Comparison of ENCODE assay signal across 16 mouse cellular contexts in the genomic region with DNA sequence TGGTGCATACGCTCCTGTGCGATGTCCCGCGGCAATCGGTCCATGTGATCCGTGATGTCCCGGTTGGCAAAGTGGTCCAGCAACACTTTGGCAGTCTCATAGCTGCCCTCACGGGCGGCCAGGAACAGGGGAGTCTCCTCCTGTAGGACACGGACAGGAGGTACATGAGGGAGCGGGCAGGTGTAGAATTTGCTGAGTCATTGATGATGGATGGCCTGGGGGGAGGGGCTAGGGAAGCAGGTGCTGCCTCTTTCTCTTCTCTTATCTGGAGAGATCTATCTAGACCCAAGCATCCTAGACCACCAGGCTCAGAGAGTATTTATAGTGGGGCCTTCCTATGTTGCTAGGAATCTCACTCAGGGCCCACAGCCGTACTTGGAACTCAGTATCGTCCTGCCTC. TPM values are rescaled to one million over a fixed set of nuclear protein-coding genes. Genes with fewer than 3 reads are reported as not detected.
DNase-seq lines count a peak whose midpoint lies in the region; ATAC-seq and TF ChIP-seq lines count a peak whose summit lies in the region.
"Had no signal": no experiment of that assay in that cellular context is flagged by ENCODE, and none has a peak within 500 bp of the region (broad histone marks: within the 10 kb centered on the region; RNA-seq: fewer than 3 reads in every experiment).

No protein-coding gene starts in this region.

- no peak for ATAC-seq in intestine, postnatal 0 days
- ATAC-seq in intestine, embryonic 16.5 days: no peak
- ATAC-seq in midbrain, embryonic 12.5 days (ENCODE audit: low FRiP score, low read depth): no peak
- no peak for ATAC-seq in midbrain, embryonic 16.5 days
- ATAC-seq: inflammation-experienced regulatory T-cells, adult 6 months had no signal

- H3K9me3 ChIP-seq in intestine, postnatal 0 days (ENCODE audit: control insufficient read depth): no peaks in the 10 kb centered on the region
- H3K9me3 ChIP-seq in intestine, embryonic 16.5 days (ENCODE audit: control insufficient read depth, low read length): no peaks in the 10 kb centered on the region
- H3K9me3 ChIP-seq in midbrain, embryonic 12.5 days: no peaks in the 10 kb centered on the region
- H3K9me3 ChIP-seq in midbrain, embryonic 16.5 days (replicated peaks; ENCODE audit: control insufficient read depth, low read length, poor library complexity, severe bottlenecking): no peaks in the 10 kb centered on the region
- H3K9me3 ChIP-seq: embryonic facial prominence, embryonic 12.5 days; limb, embryonic 12.5 days; stomach, embryonic 15.5 days had no signal

- 0 out of 2 replicates have a peak, but pooled peaks have one; percentile 7 for TF ChIP-seq CTCF in intestine, postnatal 0 days (IDR thresholded peaks at IDR 0.05; ENCODE audit: low read depth)

- no peaks in the 10 kb centered on the region; the same call in 1 of the 2 replicates for H3K4me1 ChIP-seq in intestine, postnatal 0 days (replicated peaks; ENCODE audit: control insufficient read depth, insufficient read depth, low read length)
- H3K4me1 ChIP-seq in intestine, embryonic 16.5 days (ENCODE audit: control insufficient read depth, insufficient read depth, low read length): peaks cover 22% of the 10 kb centered on the region
- H3K4me1 ChIP-seq in midbrain, embryonic 12.5 days: peaks cover 5% of the 10 kb centered on the region; the same call in 1 of the 2 replicates
- 0 out of 2 replicates have a peak, but pooled peaks cover 2% of the 10 kb centered on the region for H3K4me1 ChIP-seq in midbrain, embryonic 16.5 days (ENCODE audit: control insufficient read depth, insufficient read depth, low read length)

- peak; percentile 83 for DNase-seq in ES-CJ7 (ENCODE audit: low read depth, low spot score)
- peak; percentile 80 for DNase-seq in thymus, postnatal 14 days
- no peak for DNase-seq in right cerebral cortex, postnatal 4 days
- DNase-seq in cerebellum, postnatal 25 days: no peak
- DNase-seq: adrenal gland, postnatal 25 days; heart, adult 2 months; kidney, postnatal 4 days had no signal

- H3K27me3 ChIP-seq in intestine, postnatal 0 days (replicated peaks; ENCODE audit: control insufficient read depth, insufficient read depth, low read length): no peaks in the 10 kb centered on the region
- H3K27me3 ChIP-seq in intestine, embryonic 16.5 days (replicated peaks; ENCODE audit: control insufficient read depth, insufficient read depth, low read length): no peaks in the 10 kb centered on the region
- H3K27me3 ChIP-seq in midbrain, embryonic 12.5 days: no peaks in the 10 kb centered on the region
- no peaks in the 10 kb centered on the region for H3K27me3 ChIP-seq in midbrain, embryonic 16.5 days (ENCODE audit: control insufficient read depth, insufficient read depth, low read depth, low read length)
- H3K27me3 ChIP-seq: embryonic facial prominence, embryonic 12.5 days; limb, embryonic 12.5 days; stomach, embryonic 15.5 days had no signal

- no peak overlapping the region for H3K4me3 ChIP-seq in intestine, postnatal 0 days (ENCODE audit: low read depth, low read length)
- H3K4me3 ChIP-seq in intestine, embryonic 16.5 days (ENCODE audit: low read length): no peak overlapping the region
- H3K4me3 ChIP-seq in midbrain, embryonic 12.5 days: no peak overlapping the region
- no peak overlapping the region for H3K4me3 ChIP-seq in midbrain, embryonic 16.5 days (ENCODE audit: low read depth, low read length)
- H3K4me3 ChIP-seq: embryonic facial prominence, embryonic 12.5 days; heart, adult 2 months; limb, embryonic 12.5 days; stomach, embryonic 15.5 days had no signal

- peaks cover 66% of the 10 kb centered on the region for H3K36me3 ChIP-seq in intestine, postnatal 0 days (ENCODE audit: control insufficient read depth, insufficient read depth)
- peaks cover 26% of the 10 kb centered on the region for H3K36me3 ChIP-seq in intestine, embryonic 16.5 days (ENCODE audit: control insufficient read depth, insufficient read depth, low read length)
- H3K36me3 ChIP-seq in midbrain, embryonic 12.5 days: peaks cover 79% of the 10 kb centered on the region
- H3K36me3 ChIP-seq in midbrain, embryonic 16.5 days (ENCODE audit: control insufficient read depth, insufficient read depth, low read length): no peaks in the 10 kb centered on the region; the same call in 1 of the 2 replicates

- WGBS in intestine, postnatal 0 days: 85% methylated on average over 13 of the region's 13 CpGs
- 89% methylated on average over 13 of the region's 13 CpGs for WGBS in intestine, embryonic 16.5 days
- WGBS in midbrain, embryonic 12.5 days: 95% methylated on average over 13 of the region's 13 CpGs
- WGBS in midbrain, embryonic 16.5 days: 93% methylated on average over 13 of the region's 13 CpGs

- H3K27ac ChIP-seq in intestine, postnatal 0 days (ENCODE audit: low read depth, low read length): no peak overlapping the region
- no peak overlapping the region for H3K27ac ChIP-seq in intestine, embryonic 16.5 days (ENCODE audit: low read length)
- 0 out of 2 replicates have a peak overlapping the region, but pooled peaks have one; percentile 39 for H3K27ac ChIP-seq in midbrain, embryonic 12.5 days (replicated peaks)
- H3K27ac ChIP-seq in midbrain, embryonic 16.5 days (ENCODE audit: low read length): no peak overlapping the region
- H3K27ac ChIP-seq: embryonic facial prominence, embryonic 12.5 days; heart, adult 2 months; limb, embryonic 12.5 days; stomach, embryonic 15.5 days had no signal

- no peak overlapping the region for H3K4me2 ChIP-seq in intestine, postnatal 0 days (replicated peaks; ENCODE audit: low read depth)
- H3K4me2 ChIP-seq in intestine, embryonic 16.5 days (ENCODE audit: low read depth, low read length): no peak overlapping the region
- no peak overlapping the region for H3K4me2 ChIP-seq in midbrain, embryonic 12.5 days (replicated peaks)
- no peak overlapping the region for H3K4me2 ChIP-seq in midbrain, embryonic 16.5 days (ENCODE audit: low read length)
- H3K4me2 ChIP-seq: embryonic facial prominence, embryonic 12.5 days; limb, embryonic 12.5 days; midbrain, embryonic 11.5 days; stomach, embryonic 15.5 days had no signal

- H3K9ac ChIP-seq in intestine, postnatal 0 days (ENCODE audit: low read depth, low read length): no peak overlapping the region
- no peak overlapping the region for H3K9ac ChIP-seq in intestine, embryonic 16.5 days (ENCODE audit: low read depth, low read length)
- H3K9ac ChIP-seq in midbrain, embryonic 12.5 days (replicated peaks): no peak overlapping the region
- no peak overlapping the region for H3K9ac ChIP-seq in midbrain, embryonic 16.5 days (ENCODE audit: low read depth, low read length)
- H3K9ac ChIP-seq: embryonic facial prominence, embryonic 12.5 days; limb, embryonic 12.5 days; stomach, embryonic 15.5 days had no signal

RNA-seq across cellular contexts. Expression of gene Sec16a, which starts 15.8 kb away (rescaled TPM):
- 17.4 and 18.3 TPM in 2 replicates for polyA plus RNA-seq in intestine, postnatal 0 days (2015; fragmentation: Nextera tagmentation; extraction: Ambion mirVana)
- polyA plus RNA-seq in intestine, embryonic 16.5 days (2015; fragmentation: Nextera tagmentation; extraction: Ambion mirVana): 19.1 and 20.4 TPM in 2 replicates
- 29.3 and 33.3 TPM in 2 replicates for polyA plus RNA-seq in midbrain, embryonic 12.5 days (2016; fragmentation: Nextera tagmentation; extraction: Ambion mirVana)
- polyA plus RNA-seq in midbrain, embryonic 16.5 days (2015; fragmentation: Nextera tagmentation; extraction: Ambion mirVana): 18.7 and 20.4 TPM in 2 replicates

RNA-seq across cellular contexts. Expression of gene Inpp5e, which starts 51.8 kb away (rescaled TPM):
- polyA plus RNA-seq in intestine, postnatal 0 days (2015; fragmentation: Nextera tagmentation; extraction: Ambion mirVana): 6.8 TPM in 2 replicates
- 14.8 and 15.9 TPM in 2 replicates for polyA plus RNA-seq in intestine, embryonic 16.5 days (2015; fragmentation: Nextera tagmentation; extraction: Ambion mirVana)
- polyA plus RNA-seq in midbrain, embryonic 12.5 days (2016; fragmentation: Nextera tagmentation; extraction: Ambion mirVana): 31.4 and 33.8 TPM in 2 replicates
- 26.9 and 27.6 TPM in 2 replicates for polyA plus RNA-seq in midbrain, embryonic 16.5 days (2015; fragmentation: Nextera tagmentation; extraction: Ambion mirVana)

RNA-seq across cellular contexts. Expression of gene Notch1, which starts 55.6 kb away (rescaled TPM):
- 3.6 and 3.7 TPM in 2 replicates for polyA plus RNA-seq in intestine, postnatal 0 days (2015; fragmentation: Nextera tagmentation; extraction: Ambion mirVana)
- polyA plus RNA-seq in intestine, embryonic 16.5 days (2015; fragmentation: Nextera tagmentation; extraction: Ambion mirVana): 7.4 and 8.4 TPM in 2 replicates
- 53.5 and 56.2 TPM in 2 replicates for polyA plus RNA-seq in midbrain, embryonic 12.5 days (2016; fragmentation: Nextera tagmentation; extraction: Ambion mirVana)
- 10.7 and 11.4 TPM in 2 replicates for polyA plus RNA-seq in midbrain, embryonic 16.5 days (2015; fragmentation: Nextera tagmentation; extraction: Ambion mirVana)

Comparison
In these comparisons a context has a peak if more than half of its experiments do, and no peak if none do; other contexts are left out.
1. DNase-seq: peak in ES-CJ7 (single experiment) and thymus, postnatal 14 days (single experiment); none in right cerebral cortex, postnatal 4 days (single experiment) and cerebellum, postnatal 25 days (0 of 2).